Mouse (Mus musculus) heart, embryonic 10.5 days (tissue): ENCODE results near the gene Josd2. TPM values are rescaled to one million over a fixed set of nuclear protein-coding genes. Genes with fewer than 3 reads are reported as not detected.

Source experiments
- DNase-seq: peaks from one replicate; pipeline ENCODE4 v3.0.0-alpha.2; 2017; ENCODE audit warnings: low spot score
- H3K27ac ChIP-seq: fragments of 300-500 bp; sonication (generic); 2 replicates; pipeline ENCODE4 v1.5.1; 2016; ENCODE audit warnings: mild to moderate bottlenecking
- H3K27me3 ChIP-seq: fragments of 300-500 bp; sonication (generic); 2 replicates; pipeline ENCODE4 v1.6.1; 2016; ENCODE audit warnings: mild to moderate bottlenecking; ENCODE audit not compliant: poor library complexity, insufficient read depth, severe bottlenecking
- H3K36me3 ChIP-seq: fragments of 300-500 bp; sonication (generic); 2 replicates; pipeline ENCODE4 v1.6.1; 2016; ENCODE audit warnings: mild to moderate bottlenecking, moderate library complexity
- H3K4me1 ChIP-seq: fragments of 300-500 bp; sonication (generic); 2 replicates; pipeline ENCODE4 v1.6.1; 2016; ENCODE audit warnings: mild to moderate bottlenecking
- H3K4me3 ChIP-seq: fragments of 300-500 bp; sonication (generic); 2 replicates; pipeline ENCODE4 v1.5.1; 2016; ENCODE audit warnings: mild to moderate bottlenecking, moderate library complexity
- H3K9me3 ChIP-seq: fragments of 300-500 bp; sonication (generic); 2 replicates; pipeline ENCODE4 v1.6.1; 2016; ENCODE audit warnings: mild to moderate bottlenecking, moderate library complexity
- WGBS: fragments of 180-500 bp; shearing (Covaris S2); methylation state at CpG from one replicate; pipeline ENCODE4 v1.1.7; 2016; 5-methylcytosine and 5-hydroxymethylcytosine counted together
- polyA plus RNA-seq: library from polyadenylated mRNA; unstranded; fragments of >200 nt; fragmentation: Nextera tagmentation; extraction: Ambion mirVana; gene quantifications from 2 replicates; pipeline ENCODE4 v1.2.1, GENCODE M21; 2016

The Josd2 gene
- 158 and 196 TPM in 2 replicates for polyA plus RNA-seq

DNA sequence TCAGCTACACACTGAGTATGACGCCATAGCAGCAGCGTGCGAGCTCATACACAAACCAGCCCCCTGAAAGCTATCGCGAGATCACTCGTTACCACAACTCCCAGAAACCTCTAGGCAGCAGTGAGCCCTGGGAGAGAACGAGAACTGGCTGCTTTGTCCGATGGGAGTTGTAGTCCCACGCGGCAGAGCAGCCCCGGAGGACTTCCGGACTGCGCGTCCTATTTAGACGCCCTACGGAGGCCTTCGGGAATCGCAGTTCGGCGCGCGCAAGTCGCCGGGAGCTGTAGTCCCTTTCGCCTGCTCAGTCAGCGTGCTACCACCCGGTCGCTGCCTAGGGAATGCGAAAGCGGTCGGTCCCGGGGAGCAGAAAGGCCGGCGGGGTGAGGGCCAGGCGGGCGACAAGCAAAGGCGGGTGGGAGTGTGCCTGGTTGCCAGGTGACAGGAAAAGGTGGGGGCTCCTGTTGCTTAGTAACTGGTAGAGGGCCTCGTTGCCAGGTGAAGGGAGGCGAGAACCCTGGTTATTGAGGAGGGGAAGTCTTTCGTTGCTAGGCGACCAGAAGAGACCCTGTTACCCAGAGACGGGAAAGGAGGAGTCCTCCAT, at the start of gene Josd2:
Josd2 (plus strand) TSS at position 170 of the 601 bp plus-strand sequence.
- Histone ChIP-seq H3K4me3 (peak within 1 kb of the TSS; percentile 73), H3K4me1 (peaks cover 93% of the 10 kb centered on the region), H3K27me3 (peaks cover 26% of the 10 kb centered on the region), H3K9me3 (no peaks in the 10 kb centered on the region), H3K36me3 (peaks cover 2% of the 10 kb centered on the region; the same call in 1 of the 2 replicates), H3K27ac (peak within 1 kb of the TSS; percentile 91)
- WGBS: under 1% methylated on average over 42 of the region's 42 CpGs
- DNase-seq: peak; percentile 99

DNA sequence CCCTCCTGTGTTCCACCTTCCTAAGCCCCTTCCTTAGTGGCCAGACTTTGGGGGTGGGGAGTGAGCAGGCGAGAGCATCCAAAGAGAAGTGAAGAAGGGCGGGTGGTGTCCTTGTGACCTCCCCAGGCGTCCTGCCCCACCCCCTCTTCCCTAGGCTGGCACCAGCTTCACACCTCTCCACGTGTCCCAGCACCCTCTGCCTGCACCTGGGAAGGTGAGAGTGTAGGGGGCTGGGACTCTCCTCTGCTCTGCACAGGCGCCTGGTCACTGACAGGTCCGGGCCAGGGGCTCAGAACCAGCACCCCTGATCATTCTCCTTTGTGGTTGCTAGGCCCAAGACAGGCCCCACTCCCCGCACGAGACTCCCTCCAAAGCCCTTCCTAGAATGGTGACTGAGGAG, 40.1 kb upstream of the Josd2 start:
- no peak for DNase-seq
- H3K4me1 ChIP-seq: peaks cover 24% of the 10 kb centered on the region
- H3K36me3 ChIP-seq: no peaks in the 10 kb centered on the region
- 8% methylated on average over 8 of the region's 8 CpGs for WGBS
- no peak overlapping the region for H3K27ac ChIP-seq
- no peak overlapping the region for H3K4me3 ChIP-seq
- no peaks in the 10 kb centered on the region for H3K9me3 ChIP-seq
- peaks cover 70% of the 10 kb centered on the region for H3K27me3 ChIP-seq

DNA sequence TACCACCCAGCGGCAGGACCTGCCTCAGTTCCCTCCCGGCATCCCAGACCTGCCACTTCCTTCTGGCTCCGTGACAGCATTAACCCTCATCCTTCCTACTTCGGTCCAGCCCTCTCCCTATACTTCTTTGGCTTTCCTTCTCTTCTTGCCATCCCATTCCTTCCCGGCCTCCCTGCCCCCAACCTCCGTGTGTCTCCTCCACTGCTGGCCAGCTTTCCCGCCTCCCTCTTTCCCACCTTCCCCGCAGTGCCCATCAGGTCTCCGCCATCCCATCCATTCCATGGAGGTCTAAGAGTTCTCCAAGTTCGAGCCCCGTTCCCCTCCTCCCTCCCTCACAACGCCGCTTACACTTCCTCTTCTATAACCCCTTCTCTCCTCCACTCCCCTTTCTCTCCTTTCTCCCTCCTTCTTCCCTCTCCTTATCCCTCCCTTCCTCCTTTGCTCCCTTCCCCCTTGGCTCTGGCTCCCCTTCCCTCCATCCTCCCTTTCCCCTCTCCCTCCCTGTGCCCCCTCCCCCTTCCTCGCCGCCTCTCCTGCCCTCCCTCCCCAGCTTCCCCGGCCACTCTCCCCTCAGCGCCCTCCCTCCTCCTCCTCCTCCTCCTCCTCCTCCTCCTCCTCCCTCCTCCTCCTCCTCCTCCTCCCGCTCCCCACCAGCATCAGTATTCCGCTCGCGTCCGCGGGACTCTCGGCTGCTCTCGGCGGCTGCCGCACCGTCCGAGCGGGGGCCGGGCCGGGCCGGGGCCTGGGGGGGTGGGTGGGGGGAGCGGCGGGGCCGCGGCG, 39.4 kb upstream of the Josd2 start:
- Histone ChIP-seq H3K27ac (no peak overlapping the region), H3K36me3 (no peaks in the 10 kb centered on the region), H3K9me3 (no peaks in the 10 kb centered on the region), H3K4me1 (peaks cover 24% of the 10 kb centered on the region), H3K4me3 (peak overlapping the region; percentile 62), H3K27me3 (peaks cover 75% of the 10 kb centered on the region)
- DNase-seq: no peak
- WGBS: 3% methylated on average over 17 of the region's 38 CpGs

GRCm38 (mm10) chr7:44428968-44429521, 38.7 kb upstream of the Josd2 start, which contains the start of gene Lrrc4b:
Gene Lrrc4b, plus strand, starts transcription at chr7:44429018.
- H3K36me3 ChIP-seq: no peaks in the 10 kb centered on the region
- H3K4me3 ChIP-seq: peak within 1 kb of the TSS; percentile 62
- 2% methylated on average over 66 of the region's 69 CpGs for WGBS
- peaks cover 24% of the 10 kb centered on the region for H3K4me1 ChIP-seq
- DNase-seq: no peak
- H3K9me3 ChIP-seq: no peaks in the 10 kb centered on the region
- H3K27me3 ChIP-seq: peaks cover 81% of the 10 kb centered on the region
- H3K27ac ChIP-seq: peak within 1 kb of the TSS; percentile 59; the same call in 1 of the 2 replicates

- Histone ChIP-seq H3K27ac (0 out of 2 replicates have a peak overlapping the region, but pooled peaks have one; percentile 3), H3K4me3 (peak overlapping the region; percentile 62), H3K27me3 (peaks cover 87% of the 10 kb centered on the region), H3K36me3 (no peaks in the 10 kb centered on the region), H3K4me1 (peaks cover 24% of the 10 kb centered on the region), H3K9me3 (no peaks in the 10 kb centered on the region)
- 2% methylated on average over 32 of the region's 32 CpGs for WGBS
- no peak for DNase-seq
Measured at GRCm38 (mm10) chr7:44429534-44430488, 38.0 kb upstream of the Josd2 start.

DNA sequence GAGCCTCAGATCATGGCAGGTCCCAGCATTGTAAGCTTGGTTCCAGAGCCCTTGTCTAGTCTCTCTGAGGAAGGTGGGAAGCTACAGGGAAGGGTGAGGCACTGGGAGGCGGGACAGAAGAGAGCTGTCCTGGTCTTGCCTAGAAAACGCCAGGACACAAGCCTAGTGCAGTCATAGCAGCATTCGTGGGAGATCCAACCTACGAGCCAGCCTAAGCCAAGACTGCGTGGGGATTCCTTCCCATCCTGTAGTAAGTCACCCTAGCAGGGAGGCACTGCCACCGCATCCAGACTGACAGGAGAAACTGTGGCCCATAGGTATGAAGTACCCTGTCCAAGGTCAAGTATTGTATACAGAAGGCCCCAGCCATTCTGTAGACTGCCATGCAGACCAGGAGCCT, 35.2 kb upstream of the Josd2 start:
- no peaks in the 10 kb centered on the region for H3K9me3 ChIP-seq
- no peak for DNase-seq
- H3K4me3 ChIP-seq: no peak overlapping the region
- 70% methylated on average over 6 of the region's 6 CpGs for WGBS
- H3K27me3 ChIP-seq: peaks cover 96% of the 10 kb centered on the region
- H3K4me1 ChIP-seq: peaks cover 24% of the 10 kb centered on the region
- no peak overlapping the region for H3K27ac ChIP-seq
- no peaks in the 10 kb centered on the region for H3K36me3 ChIP-seq

GRCm38 (mm10) chr7:44433371-44433770, 34.4 kb upstream of the Josd2 start:
- no peak overlapping the region for H3K4me3 ChIP-seq
- H3K36me3 ChIP-seq: no peaks in the 10 kb centered on the region
- H3K9me3 ChIP-seq: no peaks in the 10 kb centered on the region
- peak; percentile 97 for DNase-seq
- H3K4me1 ChIP-seq: peaks cover 20% of the 10 kb centered on the region
- WGBS: 5% methylated on average over 7 of the region's 7 CpGs
- peaks cover 96% of the 10 kb centered on the region for H3K27me3 ChIP-seq
- no peak overlapping the region for H3K27ac ChIP-seq

DNA sequence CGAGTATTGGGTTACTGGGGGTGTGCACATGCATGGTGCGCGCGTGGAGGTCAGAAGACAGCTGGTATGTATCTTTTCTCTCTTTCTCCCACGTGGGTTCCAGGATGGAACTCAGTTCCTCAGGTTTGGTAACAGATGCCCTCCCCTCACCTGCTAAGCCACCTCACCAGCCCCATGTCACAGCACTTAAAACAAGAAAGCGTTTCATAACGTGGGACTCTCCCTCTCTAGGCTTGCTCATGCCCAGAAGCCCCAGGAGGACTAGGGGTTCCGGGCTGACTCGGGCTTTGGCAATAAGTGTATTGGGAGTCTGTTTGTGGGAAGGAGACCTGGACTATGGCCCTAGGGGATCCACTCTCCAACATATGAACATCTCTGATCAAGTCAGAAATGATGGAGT, 33.7 kb upstream of the Josd2 start:
- no peak for DNase-seq
- H3K9me3 ChIP-seq: no peaks in the 10 kb centered on the region
- H3K27ac ChIP-seq: no peak overlapping the region
- H3K4me1 ChIP-seq: peaks cover 15% of the 10 kb centered on the region
- peaks cover 92% of the 10 kb centered on the region for H3K27me3 ChIP-seq
- 68% methylated on average over 9 of the region's 9 CpGs for WGBS
- H3K4me3 ChIP-seq: no peak overlapping the region
- H3K36me3 ChIP-seq: no peaks in the 10 kb centered on the region

DNA sequence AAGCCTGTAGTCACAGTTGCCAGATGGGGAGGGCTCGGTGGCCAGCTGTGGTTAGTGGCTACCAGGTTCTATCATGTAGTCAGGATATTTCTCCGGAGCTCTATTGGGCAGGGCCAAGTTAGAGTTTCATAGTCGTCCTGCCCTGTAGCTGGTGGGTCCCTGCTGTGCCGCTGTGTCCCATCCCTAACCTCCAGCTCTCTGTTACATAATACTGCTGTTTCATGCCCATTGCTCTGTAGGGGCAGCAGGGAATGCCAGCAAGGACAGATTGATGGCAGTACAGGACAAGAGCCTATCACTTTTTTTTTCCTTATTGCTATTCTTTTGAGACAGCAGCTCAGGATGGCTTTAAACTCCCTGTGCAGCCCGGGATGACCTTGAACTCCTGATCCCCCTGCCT, 32.0 kb upstream of the Josd2 start:
- H3K36me3 ChIP-seq: no peaks in the 10 kb centered on the region
- H3K9me3 ChIP-seq: no peaks in the 10 kb centered on the region
- no peak overlapping the region for H3K4me3 ChIP-seq
- WGBS: 58% methylated on average over 5 of the region's 5 CpGs
- no peak for DNase-seq
- no peak overlapping the region for H3K27ac ChIP-seq
- H3K4me1 ChIP-seq: no peaks in the 10 kb centered on the region
- peaks cover 92% of the 10 kb centered on the region for H3K27me3 ChIP-seq

GRCm38 (mm10) chr7:44436267-44436666, 31.5 kb upstream of the Josd2 start:
- H3K9me3 ChIP-seq: no peaks in the 10 kb centered on the region
- H3K4me3 ChIP-seq: no peak overlapping the region
- H3K27ac ChIP-seq: no peak overlapping the region
- WGBS: 21% methylated on average over 1 of the region's 1 CpGs
- no peak for DNase-seq
- H3K27me3 ChIP-seq: peaks cover 92% of the 10 kb centered on the region
- peaks cover under 1% of the 10 kb centered on the region for H3K4me1 ChIP-seq
- no peaks in the 10 kb centered on the region for H3K36me3 ChIP-seq

DNA sequence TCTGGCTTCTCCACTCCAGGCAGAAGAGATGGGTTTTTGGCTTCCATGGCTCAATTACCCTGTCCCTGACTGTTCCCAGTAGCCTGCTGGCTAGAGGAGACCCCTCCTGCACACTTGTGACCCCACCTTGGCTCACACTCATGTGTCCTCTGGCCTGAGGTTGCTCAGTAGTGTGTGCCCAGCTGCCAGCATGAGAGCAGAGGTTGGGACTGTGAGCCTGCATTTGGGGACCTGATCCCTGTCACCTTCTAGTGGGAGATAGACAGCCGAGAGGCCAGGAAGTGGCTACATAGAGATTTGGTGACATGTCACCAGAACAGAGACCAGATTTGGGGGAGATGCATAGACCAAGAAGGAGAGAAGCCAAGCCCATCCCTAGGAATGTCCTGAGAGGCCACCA, 30.6 kb upstream of the Josd2 start:
- Histone ChIP-seq H3K36me3 (no peaks in the 10 kb centered on the region), H3K4me1 (peaks cover 9% of the 10 kb centered on the region), H3K27ac (no peak overlapping the region), H3K27me3 (peaks cover 92% of the 10 kb centered on the region), H3K9me3 (no peaks in the 10 kb centered on the region), H3K4me3 (no peak overlapping the region)
- no peak for DNase-seq
- WGBS: 52% methylated on average over 1 of the region's 1 CpGs

DNA sequence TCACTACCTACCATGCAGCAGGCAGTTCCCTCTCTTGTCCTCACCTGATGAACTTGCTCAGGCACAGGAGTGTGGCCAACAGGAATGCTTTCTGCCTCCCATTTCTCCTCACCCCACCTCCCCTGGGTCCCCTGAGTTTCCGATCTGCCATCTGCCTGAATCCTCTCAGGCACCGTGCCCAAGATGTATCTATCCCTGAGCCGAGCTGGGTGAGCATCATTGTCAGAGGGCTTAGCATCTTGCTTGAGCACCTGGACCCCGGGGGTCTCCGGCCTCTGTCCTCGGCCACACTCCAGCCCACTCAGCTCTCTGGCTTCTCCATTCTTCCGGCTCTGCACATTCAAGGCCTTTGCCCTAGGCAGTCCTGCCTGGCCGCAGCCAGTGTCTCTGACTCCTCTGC, 29.8 kb upstream of the Josd2 start:
- Histone ChIP-seq H3K27me3 (peaks cover 92% of the 10 kb centered on the region), H3K36me3 (no peaks in the 10 kb centered on the region), H3K27ac (no peak overlapping the region), H3K4me1 (peaks cover 17% of the 10 kb centered on the region), H3K9me3 (no peaks in the 10 kb centered on the region), H3K4me3 (no peak overlapping the region)
- WGBS: 64% methylated on average over 8 of the region's 8 CpGs
- DNase-seq: no peak
